Mouse (Mus musculus) G1E (cell line): ENCODE data around the gene Tsks. TPM values are rescaled to one million over a fixed set of nuclear protein-coding genes. Genes with fewer than 3 reads are reported as not detected.

Experiments
- ATAC-seq: 2 replicates; pipeline ENCODE4 v1.8.0; 2016; ENCODE audit warnings: mild to moderate bottlenecking; ENCODE audit not compliant: insufficient number of reproducible peaks, poor library complexity, low FRiP score, severe bottlenecking; ENCODE audit errors: extremely low read depth
- DNase-seq: peaks from one replicate; pipeline ENCODE4 v3.0.0; 2012; ENCODE audit warnings: low spot score
- H3K27me3 ChIP-seq: 2 replicates; pipeline ENCODE4 v1.6.1; 2012; ENCODE audit warnings: mild to moderate bottlenecking, low read length, inconsistent platforms; ENCODE audit not compliant: insufficient read depth
- H3K36me3 ChIP-seq: replicated peaks from 2 replicates; pipeline ENCODE3; 2012; ENCODE audit warnings: mild to moderate bottlenecking, inconsistent platforms
- H3K4me1 ChIP-seq: 2 replicates; pipeline ENCODE4 v1.6.1; 2012; ENCODE audit warnings: low read depth, low read length, inconsistent platforms, mixed read lengths; ENCODE audit not compliant: insufficient read depth
- H3K4me3 ChIP-seq: 2 replicates; pipeline ENCODE4 v1.5.1; 2012; ENCODE audit warnings: low read depth, mild to moderate bottlenecking, inconsistent platforms, low read length, moderate library complexity, mixed read lengths
- H3K9me3 ChIP-seq: replicated peaks from 2 replicates; pipeline ENCODE4 v1.6.1; 2012; ENCODE audit warnings: inconsistent platforms
- CTCF ChIP-seq: IDR thresholded peaks from 2 replicates; pipeline ENCODE4 v1.5.1; 2012; ENCODE audit warnings: low read depth, low read length, inconsistent platforms, mixed read lengths
- GATA1 ChIP-seq: IDR thresholded peaks from 2 replicates; pipeline ENCODE4 v1.6.1; 2012; ENCODE audit warnings: borderline replicate concordance, low read length, inconsistent platforms, mixed read lengths
- GATA2 ChIP-seq: IDR thresholded peaks from 2 replicates; pipeline ENCODE4 v1.6.1; 2012; ENCODE audit warnings: low read depth, low read length, inconsistent platforms, borderline replicate concordance
- POLR2AphosphoS5 ChIP-seq: IDR thresholded peaks from 2 replicates; pipeline ENCODE4 v1.6.1; 2012; ENCODE audit warnings: low read depth, low read length, inconsistent platforms; ENCODE audit not compliant: insufficient replicate concordance
- TAL1 ChIP-seq: conservative IDR thresholded peaks from 2 replicates; pipeline ENCODE4 v1.6.1; 2012; ENCODE audit warnings: low read depth, low read length, inconsistent platforms, mixed read lengths
- polyA plus RNA-seq: library from polyadenylated mRNA; stranded (reverse); fragments of >175 nt; gene quantifications from 2 replicates; pipeline ENCODE4 v1.2.3, GENCODE M21; 2012
- total RNA-seq, 2 experiments: library from RNA; stranded (forward) in 1 of 2; stranded (reverse) in 1 of 2; fragments of 200-1000 nt in 1 of 2; fragments of >200 nt in 1 of 2; fragmentation: Nextera tagmentation in 1 of 2; gene quantifications; 2 replicates each; pipeline ENCODE4 v1.2.3; 2014 to 2017

Tsks gene
- total and polyA plus RNA-seq, 3 experiments: 0.29 TPM; not detected in 2

DNA sequence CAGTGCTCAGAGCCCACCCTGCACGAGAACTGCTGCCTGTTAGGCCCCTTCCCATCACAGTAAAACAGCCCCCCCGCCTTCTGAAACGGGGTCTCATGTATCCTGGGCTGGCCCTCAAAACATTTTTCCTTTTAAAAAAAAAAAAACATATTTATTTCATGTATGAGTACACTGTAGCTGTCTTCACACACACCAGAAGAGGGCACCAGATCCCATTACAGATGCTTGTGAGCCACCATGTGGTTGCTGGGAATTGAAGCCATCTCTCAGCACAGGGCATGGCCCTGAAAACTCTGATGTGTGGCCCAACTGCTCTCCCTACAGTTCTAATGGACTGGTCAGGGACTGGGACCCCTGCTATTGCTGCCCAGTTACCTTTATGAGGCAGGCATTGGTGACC is 35.3 kb downstream of the Tsks start:
- H3K27me3 ChIP-seq: peaks cover 8% of the 10 kb centered on the region
- H3K36me3 ChIP-seq: peaks cover 85% of the 10 kb centered on the region
- H3K4me3 ChIP-seq: no peak overlapping the region
- no peak for DNase-seq
- TF ChIP-seq GATA2 (no peak), POLR2AphosphoS5 (no peak), TAL1 (no peak), GATA1 (no peak)
- H3K4me1 ChIP-seq: peaks cover 61% of the 10 kb centered on the region
- ATAC-seq: no peak
- H3K9me3 ChIP-seq: no peaks in the 10 kb centered on the region

GRCm38 (mm10) chr7:44981539-44981938 is 38.5 kb downstream of the Tsks start:
- Histone ChIP-seq H3K4me3 (no peak overlapping the region), H3K4me1 (peaks cover 65% of the 10 kb centered on the region), H3K27me3 (no peaks in the 10 kb centered on the region), H3K9me3 (no peaks in the 10 kb centered on the region), H3K36me3 (peaks cover 86% of the 10 kb centered on the region)
- DNase-seq (no peak), ATAC-seq (no peak)
- TF ChIP-seq POLR2AphosphoS5 (no peak), GATA1 (no peak), GATA2 (no peak), TAL1 (no peak), CTCF (no peak)

DNA sequence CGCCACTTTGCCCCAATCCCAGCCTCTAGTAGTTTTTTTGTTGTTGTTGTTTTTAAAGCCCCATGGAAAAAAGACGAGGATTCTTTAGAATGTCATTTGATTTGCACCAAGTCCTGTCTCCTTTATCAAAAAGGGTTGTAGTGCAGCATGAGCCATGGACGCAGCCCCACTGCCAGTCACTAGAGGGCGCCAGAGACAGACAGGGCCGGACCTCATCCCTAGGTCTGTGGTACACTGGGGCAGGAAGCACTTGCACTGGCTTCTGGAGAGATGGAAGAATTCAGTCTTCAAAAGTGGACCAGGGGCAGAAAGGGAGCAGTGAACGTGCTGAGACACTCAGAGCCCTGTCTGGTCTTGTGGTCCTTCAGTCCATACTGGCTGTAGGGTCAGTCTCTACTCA is 40.1 kb downstream of the Tsks start:
- DNase-seq: peak; percentile 68
- Histone ChIP-seq H3K27me3 (no peaks in the 10 kb centered on the region), H3K36me3 (peaks cover 73% of the 10 kb centered on the region), H3K4me3 (no peak overlapping the region), H3K9me3 (no peaks in the 10 kb centered on the region), H3K4me1 (peaks cover 64% of the 10 kb centered on the region)
- TF ChIP-seq CTCF (peak; percentile 97), POLR2AphosphoS5 (no peak)
- ATAC-seq: no peak

- peaks cover 65% of the 10 kb centered on the region for H3K4me1 ChIP-seq
- H3K27me3 ChIP-seq: no peaks in the 10 kb centered on the region
- peaks cover 69% of the 10 kb centered on the region for H3K36me3 ChIP-seq
- no peaks in the 10 kb centered on the region for H3K9me3 ChIP-seq
- no peak for DNase-seq
- TF ChIP-seq GATA1 (no peak), CTCF (no peak), POLR2AphosphoS5 (no peak), GATA2 (no peak), TAL1 (no peak)
- no peak for ATAC-seq
- H3K4me3 ChIP-seq: peak overlapping the region; percentile 98; the same call in 1 of the 2 replicates
Observed at GRCm38 (mm10) chr7:44983944-44984832, 41.2 kb downstream of the Tsks start.

DNA sequence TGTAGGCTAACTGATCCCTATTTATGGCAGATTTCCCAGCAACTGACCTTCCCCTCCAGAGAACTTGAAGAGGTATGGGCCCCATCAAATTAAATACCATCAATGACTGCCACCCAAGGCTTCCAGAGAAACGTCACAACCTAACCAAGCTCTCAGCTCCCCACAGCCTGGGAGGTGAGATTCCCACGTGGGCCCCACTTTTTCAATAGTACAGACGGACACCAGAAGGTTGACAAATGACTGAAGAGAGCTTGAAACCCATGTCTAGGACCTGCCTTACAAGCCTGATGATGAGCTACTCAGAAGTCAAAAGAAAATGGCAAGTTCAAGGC is 41.8 kb downstream of the Tsks start:
- no peaks in the 10 kb centered on the region for H3K9me3 ChIP-seq
- H3K36me3 ChIP-seq: peaks cover 69% of the 10 kb centered on the region
- no peaks in the 10 kb centered on the region for H3K27me3 ChIP-seq
- H3K4me3 ChIP-seq: peak overlapping the region; percentile 98
- H3K4me1 ChIP-seq: peaks cover 64% of the 10 kb centered on the region
- ATAC-seq (no peak), DNase-seq (no peak)
- TF ChIP-seq CTCF (no peak), TAL1 (no peak), GATA2 (no peak), GATA1 (no peak), POLR2AphosphoS5 (no peak)

- DNase-seq (peak; percentile 72), ATAC-seq (no peak)
- H3K4me1 ChIP-seq: peaks cover 64% of the 10 kb centered on the region
- peaks cover 68% of the 10 kb centered on the region for H3K36me3 ChIP-seq
- TF ChIP-seq GATA1 (no peak), TAL1 (no peak), POLR2AphosphoS5 (no peak), CTCF (no peak), GATA2 (no peak)
- peak overlapping the region; percentile 98 for H3K4me3 ChIP-seq
- no peaks in the 10 kb centered on the region for H3K9me3 ChIP-seq
- no peaks in the 10 kb centered on the region for H3K27me3 ChIP-seq
Observed at GRCm38 (mm10) chr7:44985595-44986191, 42.7 kb downstream of the Tsks start.
